Mouse (Mus musculus): ENCODE data around the gene Defb7. TPM values are rescaled to one million over a fixed set of nuclear protein-coding genes. Genes with fewer than 3 reads are reported as not detected.

Defb7 gene
- polyA plus RNA-seq (2015; fragmentation: Nextera tagmentation; extraction: Ambion mirVana), result not detected in 2 replicates

DNA sequence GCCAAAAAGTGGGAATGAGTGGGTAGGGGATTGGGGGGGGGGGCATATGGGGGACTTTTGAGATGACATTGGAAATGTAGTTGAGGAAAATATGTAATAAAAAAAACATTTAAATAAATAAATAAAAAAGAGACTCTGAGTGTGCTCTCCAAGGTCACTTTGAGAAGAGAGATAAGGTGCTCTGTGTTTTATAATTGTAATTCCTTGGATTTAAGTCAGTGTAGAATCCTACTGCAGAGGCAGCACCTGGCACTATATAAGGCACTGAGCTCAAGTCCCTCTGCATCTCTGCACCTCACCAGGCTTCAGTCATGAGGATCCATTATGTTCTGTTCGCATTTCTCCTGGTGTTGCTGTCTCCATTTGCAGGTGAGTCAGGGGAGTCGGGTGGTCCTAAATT is at the start of gene Defb7:
Defb7 (plus strand) TSS at position 301 of the 400 bp plus-strand sequence.
- H3K4me2 ChIP-seq (ENCODE audit: low read depth, low read length), result no peak within 1 kb of the TSS
- H3K27ac ChIP-seq (ENCODE audit: low read length), result no peak within 1 kb of the TSS
- H3K27me3 ChIP-seq (ENCODE audit: control insufficient read depth, insufficient read depth, low read depth, low read length), result no peaks in the 10 kb centered on the region
- ATAC-seq (ENCODE audit: low read depth), result no peak
- no peak within 1 kb of the TSS for H3K9ac ChIP-seq (ENCODE audit: low read depth, low read length)
- H3K4me3 ChIP-seq (ENCODE audit: low read depth, low read length), result no peak within 1 kb of the TSS
- WGBS (ENCODE audit: insufficient replicate concordance), result 61% methylated on average over 2 of the region's 2 CpGs
- no peaks in the 10 kb centered on the region for H3K4me1 ChIP-seq (ENCODE audit: control insufficient read depth, low read depth, low read length)
- no peaks in the 10 kb centered on the region for H3K9me3 ChIP-seq (replicated peaks; ENCODE audit: control insufficient read depth, low read length)
- no peaks in the 10 kb centered on the region for H3K36me3 ChIP-seq (ENCODE audit: control insufficient read depth, insufficient read depth)

DNA sequence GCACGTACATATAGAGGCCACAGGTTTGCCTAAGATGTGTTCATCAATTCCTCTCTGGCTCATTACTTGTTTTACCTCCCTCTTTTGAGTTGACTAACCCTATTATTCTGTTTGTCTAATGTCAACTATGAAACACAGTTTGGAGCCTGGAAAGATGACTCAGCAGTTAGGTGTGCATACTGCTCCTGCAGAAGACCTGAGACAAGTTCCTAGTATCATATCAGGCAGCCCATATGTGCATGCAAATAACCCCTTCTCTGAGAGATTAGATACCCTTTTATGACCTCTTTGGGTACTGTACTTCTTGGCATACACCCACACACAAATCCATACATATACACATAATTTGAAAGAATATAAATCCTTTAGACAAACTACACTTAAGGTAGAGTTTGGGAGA is 48.5 kb upstream of the Defb7 start:
- Histone ChIP-seq H3K36me3 (ENCODE audit: control insufficient read depth, insufficient read depth) (no peaks in the 10 kb centered on the region), H3K4me2 (ENCODE audit: low read depth, low read length) (no peak overlapping the region), H3K4me1 (ENCODE audit: control insufficient read depth, low read depth, low read length) (no peaks in the 10 kb centered on the region), H3K27ac (ENCODE audit: low read length) (no peak overlapping the region), H3K27me3 (ENCODE audit: control insufficient read depth, insufficient read depth, low read depth, low read length) (no peaks in the 10 kb centered on the region), H3K9ac (ENCODE audit: low read depth, low read length) (no peak overlapping the region), H3K9me3 (replicated peaks; ENCODE audit: control insufficient read depth, low read length) (no peaks in the 10 kb centered on the region), H3K4me3 (ENCODE audit: low read depth, low read length) (no peak overlapping the region)
- WGBS (ENCODE audit: insufficient replicate concordance), result 48% methylated on average over 1 of the region's 1 CpGs
- no peak for ATAC-seq (ENCODE audit: low read depth)

- H3K9ac ChIP-seq (ENCODE audit: low read depth, low read length), result no peak overlapping the region
- no peaks in the 10 kb centered on the region for H3K27me3 ChIP-seq (ENCODE audit: control insufficient read depth, insufficient read depth, low read depth, low read length)
- no peaks in the 10 kb centered on the region for H3K9me3 ChIP-seq (replicated peaks; ENCODE audit: control insufficient read depth, low read length)
- WGBS (ENCODE audit: insufficient replicate concordance), result 48% methylated on average over 3 of the region's 3 CpGs
- no peak overlapping the region for H3K4me3 ChIP-seq (ENCODE audit: low read depth, low read length)
- H3K36me3 ChIP-seq (ENCODE audit: control insufficient read depth, insufficient read depth), result no peaks in the 10 kb centered on the region
- no peak overlapping the region for H3K4me2 ChIP-seq (ENCODE audit: low read depth, low read length)
- no peak overlapping the region for H3K27ac ChIP-seq (ENCODE audit: low read length)
- no peaks in the 10 kb centered on the region for H3K4me1 ChIP-seq (ENCODE audit: control insufficient read depth, low read depth, low read length)
- ATAC-seq (ENCODE audit: low read depth), result no peak
Observed at GRCm38 (mm10) chr8:19461355-19461754, 33.5 kb upstream of the Defb7 start.

DNA sequence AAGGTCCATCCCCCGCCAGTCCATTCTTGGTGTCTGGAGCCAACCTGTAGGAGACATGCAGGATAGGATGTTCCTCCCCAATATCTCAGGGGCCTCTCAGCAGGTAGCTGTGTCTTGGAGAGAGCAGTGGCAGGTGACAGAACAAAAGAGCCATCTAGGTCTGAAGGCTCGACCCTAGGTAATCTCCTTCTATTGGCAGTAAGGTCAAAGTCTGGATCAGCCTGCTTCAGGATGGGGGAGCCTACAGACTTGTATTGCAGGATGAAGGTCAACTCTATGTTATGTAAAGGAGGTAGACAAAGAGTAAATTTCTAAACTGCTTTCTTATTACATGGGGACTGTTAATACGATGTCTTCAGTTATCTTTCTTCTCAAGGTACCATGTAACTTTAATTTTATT is 25.9 kb upstream of the Defb7 start:
- Histone ChIP-seq H3K9me3 (replicated peaks; ENCODE audit: control insufficient read depth, low read length) (no peaks in the 10 kb centered on the region), H3K9ac (ENCODE audit: low read depth, low read length) (no peak overlapping the region), H3K4me2 (ENCODE audit: low read depth, low read length) (no peak overlapping the region), H3K36me3 (ENCODE audit: control insufficient read depth, insufficient read depth) (no peaks in the 10 kb centered on the region), H3K4me3 (ENCODE audit: low read depth, low read length) (no peak overlapping the region), H3K27ac (ENCODE audit: low read length) (no peak overlapping the region), H3K4me1 (ENCODE audit: control insufficient read depth, low read depth, low read length) (no peaks in the 10 kb centered on the region), H3K27me3 (ENCODE audit: control insufficient read depth, insufficient read depth, low read depth, low read length) (no peaks in the 10 kb centered on the region)
- 52% methylated on average over 3 of the region's 3 CpGs for WGBS (ENCODE audit: insufficient replicate concordance)
- ATAC-seq (ENCODE audit: low read depth), result no peak

DNA sequence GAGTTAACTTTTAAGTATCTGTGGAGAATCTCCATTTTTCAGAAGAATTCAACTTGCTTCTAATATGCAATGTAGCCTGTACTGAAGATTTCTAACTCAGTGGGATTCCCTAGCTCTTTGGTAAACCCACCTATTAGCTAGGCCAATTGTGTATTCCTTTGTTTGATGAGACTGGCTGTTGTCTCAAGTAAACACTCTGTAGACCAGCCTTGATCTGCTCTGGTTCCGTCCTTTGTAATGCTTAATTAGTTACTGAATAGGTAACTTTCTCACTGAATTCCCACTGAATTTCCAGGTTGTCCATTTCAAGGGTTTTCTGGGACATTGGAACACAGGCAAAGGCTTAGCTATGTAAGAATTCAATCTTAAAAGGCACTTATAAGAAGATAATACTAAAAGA is 5.6 kb downstream of the Defb7 start:
- no peak for ATAC-seq (ENCODE audit: low read depth)
- Histone ChIP-seq H3K27ac (ENCODE audit: low read length) (no peak overlapping the region), H3K36me3 (ENCODE audit: control insufficient read depth, insufficient read depth) (no peaks in the 10 kb centered on the region), H3K4me2 (ENCODE audit: low read depth, low read length) (no peak overlapping the region), H3K9me3 (replicated peaks; ENCODE audit: control insufficient read depth, low read length) (no peaks in the 10 kb centered on the region), H3K4me1 (ENCODE audit: control insufficient read depth, low read depth, low read length) (no peaks in the 10 kb centered on the region), H3K9ac (ENCODE audit: low read depth, low read length) (no peak overlapping the region), H3K4me3 (ENCODE audit: low read depth, low read length) (no peak overlapping the region), H3K27me3 (ENCODE audit: control insufficient read depth, insufficient read depth, low read depth, low read length) (no peaks in the 10 kb centered on the region)
- WGBS (ENCODE audit: insufficient replicate concordance), result 26% methylated on average over 1 of the region's 1 CpGs

GRCm38 (mm10) chr8:19535195-19535829 is 40.4 kb downstream of the Defb7 start:
- Histone ChIP-seq H3K4me3 (ENCODE audit: low read depth, low read length) (no peak overlapping the region), H3K4me2 (ENCODE audit: low read depth, low read length) (no peak overlapping the region), H3K27ac (ENCODE audit: low read length) (no peak overlapping the region), H3K4me1 (ENCODE audit: control insufficient read depth, low read depth, low read length) (no peaks in the 10 kb centered on the region), H3K27me3 (ENCODE audit: control insufficient read depth, insufficient read depth, low read depth, low read length) (peaks cover 5% of the 10 kb centered on the region), H3K9me3 (replicated peaks; ENCODE audit: control insufficient read depth, low read length) (no peaks in the 10 kb centered on the region; the same call in 1 of the 2 replicates), H3K9ac (ENCODE audit: low read depth, low read length) (no peak overlapping the region), H3K36me3 (ENCODE audit: control insufficient read depth, insufficient read depth) (no peaks in the 10 kb centered on the region)
- no peak for ATAC-seq (ENCODE audit: low read depth)
- WGBS (ENCODE audit: insufficient replicate concordance), result 13% methylated on average over 59 of the region's 75 CpGs

DNA sequence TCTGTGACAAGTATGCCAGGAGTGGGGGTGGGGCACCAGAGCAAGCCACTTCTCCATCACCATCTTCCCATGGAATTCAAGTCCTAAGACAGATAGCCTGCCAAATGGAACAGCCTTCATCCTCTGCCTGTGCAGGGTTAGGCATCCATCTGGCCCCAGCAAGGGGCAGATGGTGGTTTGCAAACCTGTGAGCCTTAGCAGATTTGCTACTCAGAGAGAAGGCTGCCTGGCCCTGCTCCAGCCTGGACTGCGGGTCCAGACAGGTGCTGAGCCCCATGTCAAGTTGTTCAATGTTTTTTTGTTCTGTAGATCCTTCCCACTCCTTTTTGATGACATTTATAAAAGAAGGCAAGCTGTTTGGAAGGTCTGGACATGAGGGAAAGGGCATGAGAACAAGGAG is 45.5 kb downstream of the Defb7 start:
- Histone ChIP-seq H3K4me1 (ENCODE audit: control insufficient read depth, low read depth, low read length) (no peaks in the 10 kb centered on the region), H3K36me3 (ENCODE audit: control insufficient read depth, insufficient read depth) (no peaks in the 10 kb centered on the region), H3K27me3 (ENCODE audit: control insufficient read depth, insufficient read depth, low read depth, low read length) (peaks cover 1% of the 10 kb centered on the region; the same call in 1 of the 2 replicates), H3K9ac (ENCODE audit: low read depth, low read length) (no peak overlapping the region), H3K4me2 (ENCODE audit: low read depth, low read length) (no peak overlapping the region), H3K9me3 (replicated peaks; ENCODE audit: control insufficient read depth, low read length) (no peaks in the 10 kb centered on the region; the same call in 1 of the 2 replicates), H3K27ac (ENCODE audit: low read length) (no peak overlapping the region), H3K4me3 (ENCODE audit: low read depth, low read length) (no peak overlapping the region)
- 46% methylated on average over 1 of the region's 1 CpGs for WGBS (ENCODE audit: insufficient replicate concordance)
- ATAC-seq (ENCODE audit: low read depth), result no peak

Small RNA genes within 50 kb of the gene (microRNA-seq; reads per million reads assigned to microRNA genes)
- not detected for gene Gm27288
- gene Gm27852, result not detected

Other genes starting within 250 kb of the Defb7 start
- gene Defb5, start 247.5 kb upstream of the Defb7 start, polyA plus RNA-seq (2015; fragmentation: Nextera tagmentation; extraction: Ambion mirVana), result not detected in 2 replicates
- gene Defb3, start 201.7 kb upstream of the Defb7 start, polyA plus RNA-seq (2015; fragmentation: Nextera tagmentation; extraction: Ambion mirVana), result not detected in 2 replicates
- gene Defb8, start 47.5 kb upstream of the Defb7 start, polyA plus RNA-seq (2015; fragmentation: Nextera tagmentation; extraction: Ambion mirVana), result not detected in 2 replicates
- gene 4930467E23Rik, start 234.5 kb downstream of the Defb7 start, polyA plus RNA-seq (2015; fragmentation: Nextera tagmentation; extraction: Ambion mirVana), result not detected in 2 replicates